Mouse (Mus musculus) kidney, embryonic 16.5 days (tissue): ENCODE results near the gene Itpk1. TPM values are rescaled to one million over a fixed set of nuclear protein-coding genes. Genes with fewer than 3 reads are reported as not detected.

ENCODE experiments used
- ATAC-seq: fragments of 200-750 bp; cut with Nextera tagmentation; 2 replicates; pipeline ENCODE4 v1.8.0; 2017; ENCODE audit warnings: moderate TSS enrichment; ENCODE audit not compliant: low FRiP score, low TSS enrichment
- H3K27ac ChIP-seq: fragments of 300-500 bp; sonication (generic); 2 replicates; pipeline ENCODE4 v1.5.1; 2014; ENCODE audit warnings: low read length
- H3K27me3 ChIP-seq: fragments of 300-500 bp; sonication (generic); 2 replicates; pipeline ENCODE4 v1.6.1; 2014; ENCODE audit warnings: low read length, control low read depth, mixed read lengths; ENCODE audit not compliant: insufficient read depth
- H3K36me3 ChIP-seq: fragments of 300-500 bp; sonication (generic); 2 replicates; pipeline ENCODE4 v1.6.1; 2014; ENCODE audit warnings: low read length, control low read depth, mixed read lengths; ENCODE audit not compliant: insufficient read depth
- H3K4me1 ChIP-seq: fragments of 300-500 bp; sonication (generic); 2 replicates; pipeline ENCODE4 v1.6.1; 2014; ENCODE audit warnings: low read length, control low read depth, mixed read lengths; ENCODE audit not compliant: insufficient read depth
- H3K4me2 ChIP-seq: fragments of 300-500 bp; sonication (generic); replicated peaks from 2 replicates; pipeline ENCODE4 v1.6.1; 2014; ENCODE audit warnings: low read depth, low read length
- H3K4me3 ChIP-seq: fragments of 300-500 bp; sonication (generic); 2 replicates; pipeline ENCODE4 v1.5.1; 2014; ENCODE audit warnings: mild to moderate bottlenecking, low read length
- H3K9ac ChIP-seq: fragments of 300-500 bp; sonication (generic); replicated peaks from 2 replicates; pipeline ENCODE4 v1.6.1; 2014; ENCODE audit warnings: low read length
- H3K9me3 ChIP-seq: fragments of 300-500 bp; sonication (generic); 2 replicates; pipeline ENCODE4 v1.6.1; 2016; ENCODE audit warnings: low read length, control low read depth
- WGBS: fragments of 180-500 bp; shearing (Covaris S2); extraction: QIAGEN DNeasy Blood & Tissue Kit; methylation state at CpG from one replicate; pipeline ENCODE4 v1.1.7; 2014; 5-methylcytosine and 5-hydroxymethylcytosine counted together
- polyA plus RNA-seq: library from polyadenylated mRNA; unstranded; fragments of >200 nt; fragmentation: Nextera tagmentation; extraction: Ambion mirVana; gene quantifications from 2 replicates; pipeline ENCODE4 v1.2.1, GENCODE M21; 2015

Gene Itpk1
- polyA plus RNA-seq, 1 experiment from 2014 or later, result 23.9 TPM

DNA sequence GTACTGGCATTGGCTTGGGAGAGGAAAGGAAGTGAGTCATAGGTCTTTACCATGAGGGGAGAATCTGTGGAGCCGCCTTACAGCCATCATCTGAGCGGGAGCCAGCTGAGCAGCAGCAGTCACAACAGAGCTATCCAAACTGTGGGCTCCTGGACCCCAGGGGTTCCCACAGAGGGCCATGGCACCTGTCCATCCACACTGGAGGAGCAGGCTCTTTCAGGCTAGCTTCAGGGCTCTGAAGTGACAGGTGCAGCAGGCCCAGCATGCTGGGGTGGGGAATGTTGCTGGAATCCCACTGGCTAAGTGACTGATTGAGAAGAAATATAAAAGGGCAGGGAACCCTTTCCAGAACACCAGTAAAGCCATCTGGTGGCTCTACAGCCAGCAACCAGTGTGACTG lies 137.8 kb downstream of the Itpk1 start:
- ATAC-seq, result no peak
- H3K27me3 ChIP-seq, result no peaks in the 10 kb centered on the region
- no peak overlapping the region for H3K27ac ChIP-seq
- no peaks in the 10 kb centered on the region for H3K4me1 ChIP-seq
- WGBS, result 61% methylated on average over 2 of the region's 2 CpGs
- H3K4me2 ChIP-seq, result no peak overlapping the region
- H3K9me3 ChIP-seq, result no peaks in the 10 kb centered on the region
- H3K36me3 ChIP-seq, result peaks cover 2% of the 10 kb centered on the region; the same call in 1 of the 2 replicates
- H3K9ac ChIP-seq, result no peak overlapping the region
- H3K4me3 ChIP-seq, result no peak overlapping the region

DNA sequence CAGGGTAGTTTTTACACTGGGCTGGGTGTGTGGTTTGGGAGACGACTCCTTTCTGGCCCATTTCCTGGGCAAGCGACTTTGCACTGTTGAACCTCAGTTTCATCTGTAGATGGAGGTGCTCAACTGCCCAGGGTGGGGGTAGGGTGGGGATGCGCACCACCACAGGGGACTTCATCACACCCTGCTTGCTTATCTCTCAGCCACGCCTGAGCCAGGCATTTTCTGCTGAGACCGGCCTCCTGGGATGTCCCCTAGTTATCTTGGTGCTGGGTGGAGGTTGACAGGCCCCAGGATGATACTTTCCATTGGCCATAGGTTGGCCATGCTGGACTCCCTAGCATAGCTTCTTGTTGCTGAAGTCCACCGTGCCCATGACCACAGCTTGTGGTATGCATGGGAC lies 139.6 kb downstream of the Itpk1 start:
- Histone ChIP-seq H3K4me2 (no peak overlapping the region), H3K36me3 (peaks cover 2% of the 10 kb centered on the region; the same call in 1 of the 2 replicates), H3K27me3 (no peaks in the 10 kb centered on the region), H3K9me3 (no peaks in the 10 kb centered on the region), H3K9ac (no peak overlapping the region), H3K4me1 (no peaks in the 10 kb centered on the region), H3K4me3 (no peak overlapping the region), H3K27ac (no peak overlapping the region)
- WGBS, result 72% methylated on average over 6 of the region's 6 CpGs
- no peak for ATAC-seq

DNA sequence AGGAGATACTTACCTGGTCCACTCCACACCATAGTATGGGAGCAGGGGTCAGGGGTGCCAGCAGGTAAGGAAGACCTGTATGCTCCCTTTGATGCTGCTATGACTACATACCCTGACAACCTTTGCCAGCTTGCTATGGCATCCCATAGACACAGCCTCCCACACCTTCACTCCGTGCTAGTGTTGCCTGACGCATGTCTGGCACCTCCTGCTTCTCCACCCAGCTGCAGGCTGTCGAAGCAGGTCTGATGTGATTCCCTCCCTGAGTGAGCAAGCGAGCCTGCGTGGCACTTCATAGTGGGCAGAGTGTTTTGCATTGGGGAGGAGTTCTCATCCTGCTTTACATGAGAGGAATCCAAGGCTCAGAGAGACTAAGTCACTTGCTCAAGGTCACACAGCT lies 147.4 kb downstream of the Itpk1 start:
- H3K9ac ChIP-seq, result no peak overlapping the region
- H3K4me3 ChIP-seq, result no peak overlapping the region
- WGBS, result 74% methylated on average over 5 of the region's 5 CpGs
- no peak overlapping the region for H3K4me2 ChIP-seq
- no peaks in the 10 kb centered on the region for H3K9me3 ChIP-seq
- peaks cover 19% of the 10 kb centered on the region for H3K27me3 ChIP-seq
- no peak overlapping the region for H3K27ac ChIP-seq
- H3K36me3 ChIP-seq, result no peaks in the 10 kb centered on the region
- ATAC-seq, result no peak
- H3K4me1 ChIP-seq, result peaks cover 4% of the 10 kb centered on the region

DNA sequence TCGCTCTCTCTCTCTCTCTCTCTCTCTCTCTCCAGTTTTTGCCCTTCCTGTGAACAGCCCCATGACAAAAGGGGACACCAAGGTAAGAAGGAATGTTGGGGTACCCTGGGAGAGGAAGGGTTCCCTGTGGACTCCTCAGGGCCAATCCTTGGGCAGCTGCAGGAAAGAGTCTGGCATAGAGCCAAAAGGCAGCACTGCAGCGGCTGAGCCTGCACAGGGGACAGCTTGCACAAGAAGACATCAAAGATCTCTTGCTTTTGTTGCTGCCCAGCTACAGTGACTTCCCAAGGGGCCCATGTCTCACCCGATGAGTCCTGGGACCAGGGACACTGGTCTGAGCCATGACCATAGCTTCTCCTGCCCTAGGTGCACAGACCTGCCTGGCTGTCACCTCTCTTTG lies 148.9 kb downstream of the Itpk1 start:
- peaks cover 4% of the 10 kb centered on the region for H3K4me1 ChIP-seq
- no peak overlapping the region for H3K9ac ChIP-seq
- H3K4me3 ChIP-seq, result no peak overlapping the region
- no peaks in the 10 kb centered on the region for H3K36me3 ChIP-seq
- H3K4me2 ChIP-seq, result no peak overlapping the region
- H3K27me3 ChIP-seq, result peaks cover 23% of the 10 kb centered on the region
- 62% methylated on average over 3 of the region's 3 CpGs for WGBS
- H3K9me3 ChIP-seq, result no peaks in the 10 kb centered on the region
- no peak overlapping the region for H3K27ac ChIP-seq
- ATAC-seq, result no peak

DNA sequence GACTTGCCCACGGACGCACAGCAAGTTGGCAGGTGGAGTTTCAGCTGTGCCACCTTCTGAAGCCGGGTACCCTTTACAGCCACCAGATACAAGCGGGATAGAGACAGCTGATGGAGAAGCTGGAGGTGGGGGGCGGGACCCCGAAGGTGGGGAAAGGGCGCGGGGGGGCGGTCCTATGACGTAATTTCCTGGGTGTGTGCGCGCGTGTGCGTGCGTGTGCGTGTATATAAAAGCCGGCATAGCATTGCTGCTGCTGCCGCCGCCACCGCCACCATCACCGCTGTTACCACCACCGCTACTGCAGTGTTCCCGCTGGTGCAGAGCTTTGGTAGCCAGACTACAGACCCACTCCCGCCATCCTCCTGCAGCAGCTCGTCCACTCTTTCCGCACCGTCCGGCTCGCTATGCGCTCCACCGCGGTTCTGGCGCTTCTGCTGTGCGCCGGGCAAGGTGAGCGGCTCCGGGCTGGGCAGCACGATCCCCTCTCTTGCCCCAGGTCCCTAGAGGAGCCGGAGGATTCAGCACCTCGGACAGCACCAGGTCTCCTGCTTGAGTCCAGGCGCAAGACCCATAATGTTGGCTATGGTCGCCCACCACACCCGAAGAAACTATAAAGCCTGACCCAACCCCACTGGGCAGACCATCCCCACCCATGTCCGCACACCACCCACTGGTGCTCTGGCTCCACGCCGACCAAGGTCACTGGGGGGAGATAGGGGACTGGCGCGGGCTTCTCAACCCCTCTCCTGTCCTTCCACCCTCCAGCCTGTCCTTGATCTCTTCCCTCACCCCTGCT lies 149.8 kb downstream of the Itpk1 start, which contains the start of gene Chga:
TSS of gene Chga (plus strand) at position 249 of the 796 bp plus-strand sequence.
- no peak within 1 kb of the TSS for H3K27ac ChIP-seq
- H3K4me2 ChIP-seq, result peak within 1 kb of the TSS; percentile 49
- no peaks in the 10 kb centered on the region for H3K36me3 ChIP-seq
- no peaks in the 10 kb centered on the region for H3K9me3 ChIP-seq
- ATAC-seq, result peak; percentile 84
- H3K4me1 ChIP-seq, result peaks cover 4% of the 10 kb centered on the region
- WGBS, result 3% methylated on average over 48 of the region's 48 CpGs
- peaks cover 23% of the 10 kb centered on the region for H3K27me3 ChIP-seq
- H3K9ac ChIP-seq, result no peak within 1 kb of the TSS
- H3K4me3 ChIP-seq, result peak within 1 kb of the TSS; percentile 33

DNA sequence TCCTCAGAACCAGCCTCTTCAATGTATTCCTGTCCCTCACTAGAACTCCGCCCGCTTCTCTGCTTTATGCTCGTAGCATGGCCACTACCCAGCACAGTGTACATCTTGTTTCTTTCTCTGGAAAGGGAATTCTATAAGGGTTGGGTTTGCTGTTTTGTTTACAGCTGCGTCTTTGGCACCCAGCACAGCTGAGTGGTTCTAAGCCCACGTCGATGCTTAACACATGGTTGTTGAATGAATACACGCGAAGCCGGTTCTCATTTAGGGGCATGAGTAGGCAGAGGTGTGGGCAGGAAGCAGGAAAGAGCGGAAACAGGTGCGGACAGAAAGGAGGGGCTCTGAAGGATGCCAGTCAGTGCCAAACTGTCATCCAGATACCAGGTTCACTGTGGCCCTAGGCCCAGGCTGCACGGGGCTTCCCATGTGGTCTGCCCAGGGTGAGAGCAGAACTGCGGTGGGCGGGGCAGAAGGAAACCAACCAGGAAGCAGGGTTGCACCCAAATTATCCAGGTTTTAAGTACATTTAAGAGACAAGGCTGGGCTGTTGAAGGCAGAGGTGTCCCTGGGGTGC lies 150.9 kb downstream of the Itpk1 start:
- Histone ChIP-seq H3K4me1 (peaks cover 4% of the 10 kb centered on the region), H3K9ac (no peak overlapping the region), H3K27ac (no peak overlapping the region), H3K4me3 (no peak overlapping the region), H3K36me3 (no peaks in the 10 kb centered on the region), H3K9me3 (no peaks in the 10 kb centered on the region), H3K27me3 (peaks cover 23% of the 10 kb centered on the region), H3K4me2 (no peak overlapping the region)
- no peak for ATAC-seq
- WGBS, result 73% methylated on average over 14 of the region's 14 CpGs

DNA sequence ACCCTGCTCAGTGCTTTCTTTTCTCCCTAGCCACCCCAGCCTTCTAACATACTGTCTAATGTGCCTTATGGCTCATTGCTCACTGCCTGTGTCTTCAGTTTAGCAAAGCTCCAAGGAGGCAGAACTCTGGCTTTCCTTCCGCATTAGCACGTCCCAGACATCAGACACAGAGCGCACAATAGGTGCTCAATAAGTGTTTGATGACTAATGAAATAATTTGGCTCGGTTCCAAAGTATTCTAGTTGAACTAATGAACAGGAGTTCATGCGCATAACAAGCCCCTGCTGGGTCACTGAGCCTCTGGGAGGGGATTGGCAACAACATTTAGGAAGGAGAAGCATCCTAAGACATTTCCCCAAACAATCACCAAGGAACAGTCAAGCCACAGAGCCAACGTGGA lies 152.7 kb downstream of the Itpk1 start:
- no peak overlapping the region for H3K9ac ChIP-seq
- no peak overlapping the region for H3K27ac ChIP-seq
- H3K4me1 ChIP-seq, result peaks cover 4% of the 10 kb centered on the region
- no peaks in the 10 kb centered on the region for H3K36me3 ChIP-seq
- peaks cover 23% of the 10 kb centered on the region for H3K27me3 ChIP-seq
- 68% methylated on average over 6 of the region's 6 CpGs for WGBS
- no peak overlapping the region for H3K4me3 ChIP-seq
- no peak overlapping the region for H3K4me2 ChIP-seq
- no peak for ATAC-seq
- H3K9me3 ChIP-seq, result no peaks in the 10 kb centered on the region

DNA sequence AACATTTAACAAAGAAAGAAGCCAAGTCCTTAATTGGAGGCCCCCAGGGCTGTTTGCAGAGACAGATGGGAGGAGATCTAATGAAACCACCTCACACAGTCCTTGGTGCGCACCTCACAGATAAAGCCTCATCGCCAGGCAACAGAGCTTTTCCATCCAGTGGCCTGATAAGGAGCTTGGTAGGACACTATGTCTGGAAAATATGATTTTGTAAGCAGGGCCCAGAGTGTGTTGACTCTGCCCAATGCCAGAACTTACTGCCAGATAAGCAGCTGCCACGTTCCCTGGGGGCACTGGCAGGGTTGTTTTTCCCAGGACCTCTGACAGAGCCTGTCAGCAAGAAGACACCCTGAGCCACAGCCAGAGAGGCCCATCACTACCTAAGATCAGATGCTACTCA lies 153.5 kb downstream of the Itpk1 start:
- H3K4me2 ChIP-seq, result no peak overlapping the region
- no peak overlapping the region for H3K27ac ChIP-seq
- ATAC-seq, result no peak
- no peak overlapping the region for H3K4me3 ChIP-seq
- WGBS, result 76% methylated on average over 3 of the region's 3 CpGs
- no peaks in the 10 kb centered on the region for H3K9me3 ChIP-seq
- no peak overlapping the region for H3K9ac ChIP-seq
- no peaks in the 10 kb centered on the region for H3K36me3 ChIP-seq
- H3K27me3 ChIP-seq, result peaks cover 23% of the 10 kb centered on the region
- peaks cover 4% of the 10 kb centered on the region for H3K4me1 ChIP-seq

DNA sequence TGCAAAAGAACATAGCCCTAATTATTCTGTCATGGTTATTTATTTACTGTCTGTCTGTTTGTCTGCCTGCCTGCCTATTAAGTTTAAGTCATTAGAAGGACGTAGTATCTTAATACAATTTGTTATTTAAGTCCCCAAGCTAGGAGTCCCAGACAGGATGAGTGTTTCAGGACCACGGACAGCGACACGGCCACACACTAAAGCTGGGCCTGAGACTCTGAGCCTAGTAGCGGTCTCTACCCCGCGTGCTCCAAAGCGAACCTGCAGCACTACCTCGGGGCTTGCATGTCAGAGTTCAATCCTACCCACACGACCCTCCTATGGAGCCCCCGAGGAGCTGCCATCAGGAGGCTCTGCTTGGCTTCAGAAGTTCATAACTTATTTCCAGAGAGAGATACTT lies 154.2 kb downstream of the Itpk1 start:
- H3K4me1 ChIP-seq, result peaks cover 4% of the 10 kb centered on the region
- H3K9ac ChIP-seq, result no peak overlapping the region
- peak; percentile 42; the same call in 1 of the 2 replicates for ATAC-seq
- WGBS, result 3% methylated on average over 11 of the region's 11 CpGs
- H3K27ac ChIP-seq, result no peak overlapping the region
- no peaks in the 10 kb centered on the region for H3K9me3 ChIP-seq
- H3K4me2 ChIP-seq, result no peak overlapping the region
- H3K4me3 ChIP-seq, result no peak overlapping the region
- no peaks in the 10 kb centered on the region for H3K36me3 ChIP-seq
- H3K27me3 ChIP-seq, result peaks cover 23% of the 10 kb centered on the region

DNA sequence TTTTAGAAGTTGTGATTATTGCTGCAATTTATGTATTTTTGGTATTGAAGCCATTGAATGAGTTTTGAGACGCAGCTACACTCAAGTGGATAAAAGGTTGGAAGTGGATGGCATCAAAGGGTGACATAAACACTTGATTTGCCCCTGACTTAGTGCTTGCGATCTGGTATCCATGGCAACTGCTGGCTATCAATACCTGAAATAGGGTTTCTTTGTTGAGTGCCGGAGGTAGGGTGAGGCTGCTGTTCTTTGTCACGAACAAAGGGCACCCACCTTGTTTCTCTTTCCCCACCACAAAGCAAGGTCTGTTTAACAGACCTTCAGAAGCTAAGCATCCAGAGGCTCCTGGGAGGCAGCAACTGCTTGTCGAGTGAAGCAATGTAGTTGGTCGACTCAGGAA lies 159.6 kb downstream of the Itpk1 start:
- Histone ChIP-seq H3K9ac (no peak overlapping the region), H3K27ac (no peak overlapping the region), H3K27me3 (no peaks in the 10 kb centered on the region), H3K4me1 (no peaks in the 10 kb centered on the region), H3K9me3 (no peaks in the 10 kb centered on the region), H3K4me3 (no peak overlapping the region), H3K4me2 (no peak overlapping the region), H3K36me3 (no peaks in the 10 kb centered on the region)
- WGBS, result 71% methylated on average over 6 of the region's 6 CpGs
- no peak for ATAC-seq
